Mouse (Mus musculus) lung, postnatal 0 days (tissue): ENCODE measurements around the gene Lrch3.

Experiments used
- CTCF ChIP-seq: IDR thresholded peaks from 2 replicates; pipeline ENCODE4 v1.5.1; 2016; ENCODE audit warnings: antibody characterized with exemption, mild to moderate bottlenecking
- EP300 ChIP-seq: IDR thresholded peaks from 2 replicates; pipeline ENCODE4 v1.6.1; 2016; ENCODE audit warnings: antibody characterized with exemption, mild to moderate bottlenecking, control low read depth

DNA sequence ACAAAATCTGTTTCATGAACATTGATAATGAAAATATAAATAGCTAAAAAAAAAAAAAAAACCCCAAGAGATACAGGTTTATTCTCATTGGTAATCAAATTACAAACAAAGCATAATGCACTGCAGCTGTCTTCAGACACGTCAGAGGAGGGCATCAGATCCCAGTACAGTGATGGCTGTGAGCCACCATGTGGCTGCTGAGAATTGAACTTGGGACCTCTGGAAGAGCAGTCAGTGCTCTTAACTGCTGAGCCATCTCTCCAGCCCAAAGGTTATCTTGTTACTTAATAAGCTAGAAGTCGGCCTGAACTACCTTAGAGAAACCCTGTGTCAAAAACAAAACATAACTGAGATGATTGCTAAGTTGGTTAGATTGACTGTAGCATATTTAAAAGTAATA lies 24.0 kb upstream of the Lrch3 start:
- no peak for TF ChIP-seq CTCF
- TF ChIP-seq EP300 = no peak
